Mouse (Mus musculus): Measurements from ENCODE around the gene Crisp3.

GRCm38 (mm10) chr17:40242135-40242534 is at the start of gene Crisp3:
- no peak for TF ChIP-seq CTCF (conservative IDR thresholded peaks at IDR 0.05 in 1 of 2, IDR thresholded peaks at IDR 0.05 in 1 of 2; ENCODE audit: low read depth in 2 of 2, low read length in 2 of 2)
- TF ChIP-seq MXI1 (IDR thresholded peaks at IDR 0.05; ENCODE audit: low read depth, low read length), result no peak
- TF ChIP-seq ZNF384 (IDR thresholded peaks at IDR 0.05; ENCODE audit: low read depth, low read length), result no peak
- TF ChIP-seq ZC3H11A (IDR thresholded peaks at IDR 0.05; ENCODE audit: low read depth, low read length), result no peak
- TF ChIP-seq ZKSCAN1 (IDR thresholded peaks at IDR 0.05; ENCODE audit: borderline replicate concordance, low read depth, low read length), result no peak
- TF ChIP-seq GABPA (IDR thresholded peaks at IDR 0.05; ENCODE audit: insufficient replicate concordance, low read depth, low read length), result no peak

All from CH12.LX (cell line).